Comparison of ENCODE assay signal across 24 mouse cellular contexts in genomic region chr16:8554351-8554750, GRCm38 (mm10). TPM values are rescaled to one million over a fixed set of nuclear protein-coding genes. Genes with fewer than 3 reads are reported as not detected.
DNase-seq lines count a peak whose midpoint lies in the region; ATAC-seq and TF ChIP-seq lines count a peak whose summit lies in the region.
"Had no signal": no experiment of that assay in that cellular context is flagged by ENCODE, and none has a peak within 500 bp of the region (broad histone marks: within the 10 kb centered on the region; RNA-seq: fewer than 3 reads in every experiment).

No protein-coding gene starts in this region.

- peak; percentile 76 for DNase-seq in heart, adult 11 months
- no peak for DNase-seq in heart, postnatal 14 days
- peak; percentile 19 for DNase-seq in midbrain, embryonic 11.5 days (ENCODE audit: low spot score, missing footprints)
- no peak for DNase-seq in midbrain, embryonic 14.5 days
- no peak for DNase-seq in limb, embryonic 10.5 days (ENCODE audit: low spot score)
- DNase-seq: adrenal gland, adult 8-10 months; adrenal gland, postnatal 14 days; adrenal gland, postnatal 36 days; B cell, adult 2 months; cerebellum, adult 11-12 months; cerebellum, adult 2 months; cerebellum, adult 9-10 months; cerebellum, postnatal 10 days; cerebellum, postnatal 25 days; forebrain, postnatal 0 days had no signal

- H3K27ac ChIP-seq in midbrain, embryonic 11.5 days (ENCODE audit: low read depth, low read length) = no peak overlapping the region
- no peak overlapping the region for H3K27ac ChIP-seq in midbrain, embryonic 14.5 days (replicated peaks; ENCODE audit: low read depth, low read length)
- H3K27ac ChIP-seq in ES-Bruce4 (ENCODE audit: insufficient read depth, low read length) = peak overlapping the region; percentile 78
- H3K27ac ChIP-seq in limb, embryonic 10.5 days = no peak overlapping the region
- H3K27ac ChIP-seq: embryonic facial prominence, embryonic 10.5 days; embryonic facial prominence, embryonic 12.5 days; forebrain, embryonic 13.5 days; forebrain, embryonic 15.5 days had no signal

- no peaks in the 10 kb centered on the region for H3K27me3 ChIP-seq in midbrain, embryonic 11.5 days (ENCODE audit: control insufficient read depth, insufficient read depth, low read length)
- no peaks in the 10 kb centered on the region for H3K27me3 ChIP-seq in midbrain, embryonic 14.5 days (ENCODE audit: control insufficient read depth, insufficient read depth, low read length)
- H3K27me3 ChIP-seq in ES-Bruce4 (ENCODE audit: control insufficient read depth, insufficient read depth, low read length, poor library complexity, severe bottlenecking) = no peaks in the 10 kb centered on the region
- H3K27me3 ChIP-seq in limb, embryonic 10.5 days (ENCODE audit: low read depth, poor library complexity, severe bottlenecking) = no peaks in the 10 kb centered on the region
- H3K27me3 ChIP-seq: embryonic facial prominence, embryonic 12.5 days; forebrain, embryonic 13.5 days; forebrain, embryonic 15.5 days; Patski had no signal

- intact Hi-C loops in heart, postnatal 14 days (cut with DNase I) = loop anchor here (10.0 kb wide), 1 partner anchor 1770 kb away; no protein-coding TSS in a partner anchor

- H3K4me3 ChIP-seq in midbrain, embryonic 11.5 days (ENCODE audit: low read depth, low read length) = no peak overlapping the region
- no peak overlapping the region for H3K4me3 ChIP-seq in midbrain, embryonic 14.5 days (replicated peaks; ENCODE audit: low read depth, low read length)
- H3K4me3 ChIP-seq in ES-Bruce4 (ENCODE audit: low read depth, low read length) = no peak overlapping the region
- H3K4me3 ChIP-seq in limb, embryonic 10.5 days = no peak overlapping the region
- H3K4me3 ChIP-seq: embryonic facial prominence, embryonic 10.5 days; embryonic facial prominence, embryonic 12.5 days; forebrain, embryonic 13.5 days; forebrain, embryonic 15.5 days had no signal

- no peak for TF ChIP-seq EP300 in ES-Bruce4 (IDR thresholded peaks at IDR 0.05; ENCODE audit: insufficient read depth, low read depth, low read length)

- no peak overlapping the region for H3K9ac ChIP-seq in midbrain, embryonic 11.5 days (ENCODE audit: low read length)
- H3K9ac ChIP-seq in midbrain, embryonic 14.5 days (replicated peaks; ENCODE audit: low read length) = no peak overlapping the region
- H3K9ac ChIP-seq in ES-Bruce4 (ENCODE audit: low read depth, poor library complexity, severe bottlenecking) = no peak overlapping the region
- H3K9ac ChIP-seq: embryonic facial prominence, embryonic 12.5 days; forebrain, embryonic 13.5 days; forebrain, embryonic 15.5 days; forebrain, postnatal 0 days had no signal

- WGBS in midbrain, embryonic 11.5 days = 89% methylated on average over 3 of the region's 3 CpGs
- WGBS in midbrain, embryonic 14.5 days = 85% methylated on average over 3 of the region's 3 CpGs
- 91% methylated on average over 3 of the region's 3 CpGs for WGBS in limb, embryonic 10.5 days

- H3K36me3 ChIP-seq in midbrain, embryonic 11.5 days (ENCODE audit: control insufficient read depth, insufficient read depth, low read length) = no peaks in the 10 kb centered on the region
- no peaks in the 10 kb centered on the region for H3K36me3 ChIP-seq in midbrain, embryonic 14.5 days (ENCODE audit: control insufficient read depth, insufficient read depth, low read length)
- H3K36me3 ChIP-seq in ES-Bruce4 (ENCODE audit: control insufficient read depth, insufficient read depth, low read length, poor library complexity, severe bottlenecking) = peaks cover 33% of the 10 kb centered on the region
- H3K36me3 ChIP-seq in limb, embryonic 10.5 days = no peaks in the 10 kb centered on the region
- H3K36me3 ChIP-seq: embryonic facial prominence, embryonic 10.5 days; embryonic facial prominence, embryonic 12.5 days; forebrain, embryonic 15.5 days; G1E had no signal

- no peaks in the 10 kb centered on the region for H3K4me1 ChIP-seq in midbrain, embryonic 11.5 days (ENCODE audit: control insufficient read depth, insufficient read depth, low read length)
- H3K4me1 ChIP-seq in midbrain, embryonic 14.5 days (ENCODE audit: control insufficient read depth, insufficient read depth, low read length) = no peaks in the 10 kb centered on the region
- H3K4me1 ChIP-seq in ES-Bruce4 (ENCODE audit: control insufficient read depth, insufficient read depth, low read length) = no peaks in the 10 kb centered on the region
- H3K4me1 ChIP-seq in limb, embryonic 10.5 days = no peaks in the 10 kb centered on the region
- H3K4me1 ChIP-seq: embryonic facial prominence, embryonic 10.5 days; embryonic facial prominence, embryonic 12.5 days; forebrain, embryonic 13.5 days; forebrain, embryonic 15.5 days had no signal

- no peak for TF ChIP-seq CTCF in ES-Bruce4 (IDR thresholded peaks at IDR 0.05; ENCODE audit: low read depth, low read length)

- no peak for TF ChIP-seq POLR2A in ES-Bruce4 (IDR thresholded peaks at IDR 0.05; ENCODE audit: insufficient read depth, low read length)

- no peak overlapping the region for H3K4me2 ChIP-seq in midbrain, embryonic 11.5 days
- H3K4me2 ChIP-seq in midbrain, embryonic 14.5 days (ENCODE audit: low read length) = no peak overlapping the region
- H3K4me2 ChIP-seq: embryonic facial prominence, embryonic 12.5 days; forebrain, embryonic 13.5 days; forebrain, embryonic 15.5 days had no signal

- ATAC-seq in midbrain, embryonic 11.5 days (ENCODE audit: low FRiP score) = no peak
- ATAC-seq in midbrain, embryonic 14.5 days (ENCODE audit: low FRiP score, low TSS enrichment) = no peak
- ATAC-seq: activated CD4-positive, CD25-positive, alpha-beta regulatory T cell, adult 4 months; CD4-positive, CD25-positive, alpha-beta regulatory T cell, adult 4 months; forebrain, embryonic 13.5 days; forebrain, embryonic 15.5 days; forebrain, postnatal 0 days; Patski had no signal

- no peaks in the 10 kb centered on the region for H3K9me3 ChIP-seq in midbrain, embryonic 11.5 days (ENCODE audit: control insufficient read depth, low read length)
- no peaks in the 10 kb centered on the region for H3K9me3 ChIP-seq in midbrain, embryonic 14.5 days (ENCODE audit: control insufficient read depth, low read length)
- H3K9me3 ChIP-seq in ES-Bruce4 (replicated peaks; ENCODE audit: control insufficient read depth, insufficient read depth, low read length, poor library complexity, severe bottlenecking) = peaks cover 72% of the 10 kb centered on the region
- H3K9me3 ChIP-seq in limb, embryonic 10.5 days (replicated peaks) = no peaks in the 10 kb centered on the region
- H3K9me3 ChIP-seq: G1E had no signal

RNA-seq across cellular contexts. Expression of gene Abat, which starts 41.1 kb away (rescaled TPM):
- 1 to 10 TPM; 5.7 to 6.6 TPM for total RNA-seq in heart, postnatal 14 days (2021)
- polyA plus RNA-seq in midbrain, embryonic 11.5 days (2014; fragmentation: Nextera tagmentation; extraction: Ambion mirVana) = 18.1 and 19.6 TPM in 2 replicates
- polyA plus RNA-seq in midbrain, embryonic 14.5 days (2014; fragmentation: Nextera tagmentation; extraction: Ambion mirVana) = 44.2 and 51.2 TPM in 2 replicates
- 1.8 and 2.8 TPM in 2 replicates for polyA plus RNA-seq in ES-Bruce4 (2011; ENCODE audit: insufficient read depth, insufficient read length, low read depth, missing spikeins)
- polyA plus RNA-seq in limb, embryonic 10.5 days (2016; fragmentation: Nextera tagmentation; extraction: Ambion mirVana) = 14.9 and 22.7 TPM in 2 replicates
- polyA plus RNA-seq: G1E had no signal

Comparison
In these comparisons a context has a peak if more than half of its experiments do, and no peak if none do; other contexts are left out.
1. DNase-seq: peak in heart, adult 11 months (single experiment) and midbrain, embryonic 11.5 days (single experiment); none in heart, postnatal 14 days (0 of 2), midbrain, embryonic 14.5 days (single experiment) and limb, embryonic 10.5 days (single experiment).